Mouse (Mus musculus): ENCODE measurements around the gene 4931406C07Rik.

The 4931406C07Rik gene

DNA sequence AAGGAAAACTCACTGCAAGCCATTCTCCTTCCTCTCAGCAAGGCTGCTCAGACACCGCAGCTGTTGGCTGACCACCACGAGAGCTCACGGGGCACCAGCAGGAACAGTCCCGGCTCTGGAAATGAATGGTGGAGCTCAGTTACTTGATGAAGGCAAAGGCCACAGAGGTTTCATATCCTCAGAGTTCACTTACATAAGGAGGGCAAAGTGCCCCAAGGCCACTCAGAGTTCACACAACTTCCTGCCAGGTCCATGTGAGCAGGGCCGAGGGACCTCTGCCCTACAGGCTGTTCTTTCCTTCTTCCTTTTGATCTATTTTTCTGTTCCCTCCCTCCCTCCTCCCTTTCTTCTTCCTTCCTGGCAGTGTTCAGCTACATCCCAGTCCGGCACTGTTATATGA lies 4.8 kb downstream of the 4931406C07Rik start:
- TF ChIP-seq GATA4 (IDR thresholded peaks at IDR 0.05; ENCODE audit: insufficient replicate concordance, low read length) = no peak; the same call in 1 of the 2 replicates

DNA sequence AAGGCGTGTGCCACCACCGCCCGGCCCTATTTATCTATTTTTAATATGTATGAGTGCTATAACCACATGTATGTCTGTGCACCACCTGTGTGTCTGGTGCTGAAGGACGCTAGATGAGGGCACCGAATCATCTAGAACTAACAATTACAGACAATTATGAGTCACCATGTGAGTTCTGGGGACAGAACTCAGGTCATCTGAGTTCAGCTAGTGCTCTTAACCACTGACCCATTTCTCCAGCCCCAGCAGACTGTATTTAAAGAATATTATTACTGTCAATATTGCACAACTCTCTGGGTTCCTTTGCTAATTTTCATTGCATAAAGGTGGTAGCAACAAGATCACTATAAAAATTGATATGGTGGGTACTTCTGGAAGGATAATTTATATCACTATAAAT lies 6.2 kb downstream of the 4931406C07Rik start:
- no peak for TF ChIP-seq GATA4 (IDR thresholded peaks at IDR 0.05; ENCODE audit: insufficient replicate concordance, low read length)

DNA sequence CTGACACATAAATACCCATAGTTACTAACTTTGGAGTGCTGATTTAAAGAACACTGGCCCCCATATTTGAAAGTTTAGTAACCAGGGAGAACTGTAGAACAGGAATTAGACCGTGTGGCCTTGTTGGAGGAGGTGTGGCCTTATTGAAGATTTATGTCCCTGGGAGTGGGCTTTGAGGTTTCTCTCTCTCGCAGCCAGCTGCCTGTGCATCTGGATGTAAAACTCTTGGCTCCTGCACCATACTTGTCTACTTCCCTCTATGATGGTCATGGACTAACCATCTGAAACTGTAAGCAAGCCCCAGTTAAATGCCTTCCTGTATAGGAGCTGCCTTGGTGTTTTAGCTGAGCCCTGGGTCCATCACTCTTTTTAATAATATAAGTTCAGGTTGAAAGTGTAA lies 7.8 kb downstream of the 4931406C07Rik start:
- TF ChIP-seq GATA4 (IDR thresholded peaks at IDR 0.05; ENCODE audit: insufficient replicate concordance, low read length) = no peak

DNA sequence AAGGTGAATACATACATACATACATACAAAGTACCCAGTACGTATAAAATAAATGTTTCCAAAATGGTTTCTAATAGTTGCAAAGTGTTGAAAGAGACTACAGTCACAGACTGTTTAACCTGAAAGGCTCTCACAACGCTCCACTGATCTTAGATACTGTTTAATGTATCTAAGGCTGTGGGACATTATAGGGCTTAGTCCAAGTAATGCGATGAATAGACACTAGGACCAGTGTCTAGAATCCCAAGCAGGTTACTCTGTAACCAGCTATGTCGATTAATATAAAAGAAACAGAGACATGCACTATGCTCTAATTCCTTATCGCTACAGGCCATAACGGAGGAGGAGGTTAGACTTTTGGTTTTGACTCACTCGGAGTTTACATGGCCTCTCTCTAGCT lies 9.1 kb downstream of the 4931406C07Rik start:
- no peak for TF ChIP-seq GATA4 (IDR thresholded peaks at IDR 0.05; ENCODE audit: insufficient replicate concordance, low read length)

DNA sequence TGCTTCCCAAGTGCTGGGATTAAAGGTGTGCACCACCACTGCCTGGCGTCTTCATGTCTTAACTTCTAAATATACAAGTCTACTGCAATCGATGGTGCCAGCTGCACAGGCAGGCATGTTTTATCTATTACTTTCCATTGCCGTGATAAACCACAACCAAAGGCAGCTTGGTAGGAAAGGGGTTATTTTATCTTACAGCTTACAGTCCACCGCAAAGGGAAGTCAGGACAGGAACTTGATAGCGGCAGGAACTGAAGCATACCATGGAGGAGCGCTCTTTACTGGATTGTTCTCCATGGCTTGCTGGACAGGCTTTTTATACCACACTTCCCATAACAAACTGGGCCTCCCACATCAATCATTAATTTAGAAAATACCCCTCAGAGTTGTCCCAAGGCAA lies 17.0 kb downstream of the 4931406C07Rik start:
- TF ChIP-seq GATA4 (IDR thresholded peaks at IDR 0.05; ENCODE audit: insufficient replicate concordance, low read length) = peak; percentile 76; the same call in 1 of the 2 replicates

DNA sequence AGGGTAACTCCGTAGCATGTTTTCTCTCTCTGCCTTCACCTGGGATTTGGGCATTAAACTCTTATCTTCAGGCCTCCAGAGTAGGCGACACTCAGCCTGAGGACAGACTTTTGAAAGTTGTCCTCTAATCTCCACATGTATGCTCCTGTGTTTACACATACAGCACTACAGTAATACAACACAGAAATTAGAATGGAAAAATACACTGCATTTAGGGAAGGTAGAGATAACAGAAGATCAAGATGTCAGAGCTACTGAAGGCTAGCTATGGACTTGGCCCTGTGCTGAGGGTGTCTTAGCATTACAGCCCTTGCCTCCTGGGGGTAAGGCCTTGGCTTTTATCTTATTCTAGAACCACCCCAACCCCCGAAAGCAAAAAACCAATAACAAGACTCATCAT lies 17.8 kb downstream of the 4931406C07Rik start:
- TF ChIP-seq GATA4 (IDR thresholded peaks at IDR 0.05; ENCODE audit: insufficient replicate concordance, low read length) = no peak

DNA sequence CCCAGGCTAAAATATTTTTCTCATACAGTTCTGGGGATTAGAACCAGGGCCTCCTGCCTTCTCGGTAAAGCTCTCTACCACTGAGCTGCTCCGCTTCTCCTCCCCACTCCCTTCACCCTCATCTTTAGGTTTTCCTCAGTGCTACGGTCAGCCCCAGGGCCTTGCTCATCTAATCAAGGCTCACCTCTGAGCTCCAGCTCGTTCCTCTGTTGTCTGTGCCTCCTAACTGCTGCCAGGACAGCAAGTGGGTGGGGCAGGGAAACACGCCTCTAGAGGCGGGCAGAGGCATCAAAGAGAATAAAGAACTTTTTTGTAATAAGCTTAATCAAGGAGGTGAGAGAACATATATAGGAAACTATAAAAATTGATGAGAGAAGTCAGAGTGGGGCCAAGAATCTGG lies 18.4 kb downstream of the 4931406C07Rik start:
- TF ChIP-seq GATA4 (IDR thresholded peaks at IDR 0.05; ENCODE audit: insufficient replicate concordance, low read length) = no peak

DNA sequence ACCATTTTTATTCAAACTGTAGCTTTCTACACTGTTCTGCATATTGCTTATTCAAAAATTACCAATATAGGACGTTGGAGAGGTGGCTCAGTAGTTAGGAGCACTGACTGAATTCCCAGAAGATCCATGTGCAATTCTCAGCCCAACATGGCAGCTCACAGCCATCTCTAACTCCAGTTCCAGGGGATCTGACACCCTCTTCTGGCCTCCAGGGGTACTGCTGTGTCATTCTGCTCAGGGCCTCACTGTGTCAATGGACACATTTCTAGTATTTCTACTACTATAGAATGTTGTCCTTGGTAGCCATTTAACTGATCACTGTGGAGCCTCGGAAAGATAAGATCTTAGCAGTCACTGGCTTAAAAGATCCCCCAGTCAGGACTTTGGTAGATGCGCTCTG lies 20.8 kb downstream of the 4931406C07Rik start:
- no peak for TF ChIP-seq GATA4 (IDR thresholded peaks at IDR 0.05; ENCODE audit: insufficient replicate concordance, low read length)

DNA sequence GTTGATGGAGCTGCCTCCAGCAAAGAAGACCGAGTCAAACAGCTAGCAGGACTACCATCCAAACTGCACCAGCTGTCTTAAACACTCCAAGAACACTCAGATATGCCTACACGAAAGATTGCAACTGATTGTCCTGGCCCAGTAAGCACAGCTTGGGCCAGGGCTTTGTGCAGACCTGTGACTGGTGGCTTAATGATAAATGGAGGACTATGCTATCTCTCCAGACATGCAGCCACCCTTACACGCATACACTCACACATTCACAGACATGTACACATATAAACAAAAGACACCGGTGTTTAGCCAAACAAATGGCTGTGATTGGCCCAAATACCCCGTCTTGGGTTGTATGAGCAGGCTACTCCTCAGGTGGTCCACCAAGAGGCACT lies 25.8 kb downstream of the 4931406C07Rik start:
- no peak for TF ChIP-seq GATA4 (IDR thresholded peaks at IDR 0.05; ENCODE audit: insufficient replicate concordance, low read length)

DNA sequence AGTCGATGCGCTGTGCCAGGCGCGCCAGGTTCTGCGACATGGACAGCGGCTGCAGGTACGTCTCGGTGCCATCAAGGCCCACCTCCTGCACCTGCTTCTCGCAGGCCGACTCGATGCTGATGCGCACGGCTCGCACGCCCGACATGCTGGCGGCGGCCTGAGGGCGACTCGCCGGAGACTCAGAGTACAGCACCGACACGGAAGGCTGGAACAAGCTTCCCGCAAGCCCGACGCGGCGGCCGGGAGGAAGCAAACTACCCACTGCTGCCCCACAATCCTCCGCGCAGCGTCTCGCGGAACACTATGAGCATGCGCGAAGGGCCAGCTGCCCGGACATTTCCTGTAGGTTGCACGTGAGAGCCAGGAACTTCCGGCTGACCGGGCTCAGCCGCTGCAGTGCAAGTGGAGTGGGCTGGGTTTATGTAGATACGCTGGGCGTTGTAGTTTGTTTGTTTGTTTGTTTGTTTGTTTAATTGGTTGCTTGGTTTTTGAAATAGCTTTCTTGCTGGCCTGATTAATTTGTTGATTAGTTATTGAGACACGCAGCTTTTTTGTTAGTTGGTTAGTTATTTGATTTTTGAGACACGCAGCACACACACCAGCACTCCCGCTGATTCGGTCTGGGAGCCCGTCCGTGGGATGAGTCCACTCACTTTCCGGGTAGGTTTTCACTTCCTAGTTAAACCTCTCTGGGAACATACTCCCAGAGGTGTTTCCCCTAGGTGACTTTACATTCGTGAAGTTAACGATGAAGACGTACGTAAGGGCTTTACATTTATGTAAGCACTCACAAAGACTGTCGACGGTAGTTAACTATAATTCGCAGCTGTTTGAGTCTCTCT lies 26.4 kb downstream of the 4931406C07Rik start, which contains the start of gene Med17:
Med17 (minus strand) TSS at position 283 of the 842 bp plus-strand sequence.
- peak; percentile 69; the same call in 1 of the 2 replicates for TF ChIP-seq GATA4 (IDR thresholded peaks at IDR 0.05; ENCODE audit: insufficient replicate concordance, low read length)

DNA sequence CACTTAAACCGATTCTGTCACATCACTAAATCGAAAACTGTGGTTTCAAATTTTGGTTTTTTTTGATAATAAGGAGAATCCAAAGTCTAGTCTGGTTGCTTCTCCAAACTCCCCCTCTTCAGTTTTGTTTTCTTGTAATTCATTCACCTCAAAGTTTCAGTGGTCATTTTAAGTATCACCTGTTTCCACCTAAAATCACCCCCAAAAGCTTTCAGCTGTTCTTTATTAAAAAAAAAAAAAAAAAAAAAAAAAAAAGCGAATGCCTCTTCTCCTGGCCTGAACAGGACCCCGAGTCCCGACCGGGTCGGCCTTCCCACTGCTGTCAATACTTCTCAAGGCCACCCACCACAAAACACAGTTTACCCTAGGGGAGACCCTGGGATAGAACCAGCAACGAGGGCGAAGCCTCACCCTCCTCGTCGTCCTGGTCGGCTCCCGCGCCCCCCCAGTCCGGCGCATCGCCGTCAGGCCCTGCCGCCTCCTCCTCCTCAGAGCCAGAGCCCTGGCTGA lies 27.1 kb downstream of the 4931406C07Rik start:
- no peak for TF ChIP-seq GATA4 (IDR thresholded peaks at IDR 0.05; ENCODE audit: insufficient replicate concordance, low read length)

DNA sequence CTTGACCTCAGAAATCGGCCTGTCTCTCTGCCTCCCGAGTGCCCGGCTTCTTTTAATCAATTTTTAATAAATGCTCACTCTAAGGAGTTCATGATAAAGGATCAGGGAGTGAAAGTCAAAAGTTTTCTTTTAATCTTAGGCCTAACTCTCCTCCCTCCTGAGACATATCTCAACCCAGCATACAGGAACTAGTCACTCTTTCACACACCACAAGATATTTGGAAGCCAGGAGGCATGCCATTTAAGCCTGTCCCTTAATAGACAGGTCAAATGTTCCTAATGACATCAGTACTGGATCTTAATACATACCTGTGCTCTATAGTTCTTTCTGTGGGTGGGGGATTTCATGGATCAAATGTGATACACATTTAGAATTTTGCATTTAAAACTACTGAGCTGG lies 27.9 kb downstream of the 4931406C07Rik start:
- TF ChIP-seq GATA4 (IDR thresholded peaks at IDR 0.05; ENCODE audit: insufficient replicate concordance, low read length) = no peak

DNA sequence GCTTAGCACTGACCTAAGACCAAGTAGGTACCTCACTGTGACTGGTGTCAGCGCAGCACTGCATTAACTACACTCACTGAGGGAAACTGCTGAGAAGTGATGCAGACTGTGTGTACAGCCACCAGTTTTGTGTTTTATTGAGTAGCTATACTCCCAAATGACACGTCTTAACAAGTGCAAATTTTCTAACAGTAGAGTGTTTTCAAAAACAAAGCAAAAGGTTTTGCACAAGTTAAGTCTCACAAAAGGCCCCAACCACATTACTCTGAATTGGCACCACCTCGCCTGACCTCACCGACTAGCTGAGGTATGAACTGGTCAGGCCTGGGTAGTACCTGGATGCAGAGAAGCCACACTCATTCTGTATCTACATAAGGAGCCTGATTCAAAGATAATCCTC lies 29.4 kb downstream of the 4931406C07Rik start:
- TF ChIP-seq GATA4 (IDR thresholded peaks at IDR 0.05; ENCODE audit: insufficient replicate concordance, low read length) = no peak

DNA sequence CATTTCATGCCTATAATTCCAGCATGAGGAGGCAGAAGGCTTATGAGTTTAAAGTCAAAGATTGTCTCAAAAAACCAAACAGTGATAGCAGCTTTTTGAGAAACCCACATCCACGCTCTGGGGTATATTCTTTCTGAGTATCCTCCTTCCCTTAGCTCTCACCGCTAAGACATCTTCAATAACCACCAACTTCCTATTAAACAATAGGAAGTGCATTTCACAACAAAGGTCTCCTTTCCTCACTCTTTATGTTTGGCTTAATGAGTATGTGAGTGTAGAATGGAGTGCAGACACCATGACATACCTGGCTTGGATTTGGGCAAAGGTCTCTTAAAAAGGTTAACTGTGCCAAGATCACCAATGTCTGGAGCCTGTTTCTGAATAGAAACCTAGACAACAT lies 32.3 kb downstream of the 4931406C07Rik start:
- no peak for TF ChIP-seq GATA4 (IDR thresholded peaks at IDR 0.05; ENCODE audit: insufficient replicate concordance, low read length)

DNA sequence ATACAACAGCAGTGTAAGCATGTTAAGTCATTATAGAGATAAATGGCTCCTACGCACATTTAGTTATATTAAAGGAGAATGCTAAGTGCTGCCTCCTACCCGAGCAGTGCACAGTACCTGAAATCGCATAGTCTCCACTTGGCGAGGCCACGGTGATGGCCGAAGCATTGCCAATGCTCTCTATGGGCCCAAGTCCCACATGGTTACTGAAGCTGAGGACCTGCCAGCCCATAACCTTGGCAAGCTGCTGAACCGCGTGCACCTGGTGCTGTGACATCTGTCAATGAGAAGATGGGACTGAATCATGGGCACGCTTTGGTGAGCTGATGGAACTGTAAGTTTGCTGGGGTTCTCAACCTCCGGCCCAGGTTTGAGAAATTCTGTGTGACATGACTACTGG lies 42.8 kb downstream of the 4931406C07Rik start:
- TF ChIP-seq GATA4 (IDR thresholded peaks at IDR 0.05; ENCODE audit: insufficient replicate concordance, low read length) = no peak

DNA sequence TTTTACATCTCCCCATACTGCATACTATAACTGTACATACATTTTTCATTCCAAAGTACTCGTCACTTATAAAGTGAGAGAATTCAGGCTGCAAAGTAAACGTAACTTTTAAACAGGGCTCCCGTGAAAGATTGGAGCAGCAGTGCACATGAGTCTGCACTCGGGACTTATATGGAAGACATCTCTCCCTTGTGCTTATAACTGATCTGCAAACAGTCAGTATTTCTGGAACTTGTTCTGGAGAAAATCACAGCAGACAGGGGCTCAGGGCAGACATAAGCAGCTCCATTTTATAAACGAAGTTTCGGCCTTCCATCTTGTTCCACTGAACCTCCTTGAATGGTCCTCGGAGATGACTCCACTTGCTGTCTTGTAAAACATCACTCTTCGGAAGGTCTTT lies 44.3 kb downstream of the 4931406C07Rik start:
- no peak for TF ChIP-seq GATA4 (IDR thresholded peaks at IDR 0.05; ENCODE audit: insufficient replicate concordance, low read length)

DNA sequence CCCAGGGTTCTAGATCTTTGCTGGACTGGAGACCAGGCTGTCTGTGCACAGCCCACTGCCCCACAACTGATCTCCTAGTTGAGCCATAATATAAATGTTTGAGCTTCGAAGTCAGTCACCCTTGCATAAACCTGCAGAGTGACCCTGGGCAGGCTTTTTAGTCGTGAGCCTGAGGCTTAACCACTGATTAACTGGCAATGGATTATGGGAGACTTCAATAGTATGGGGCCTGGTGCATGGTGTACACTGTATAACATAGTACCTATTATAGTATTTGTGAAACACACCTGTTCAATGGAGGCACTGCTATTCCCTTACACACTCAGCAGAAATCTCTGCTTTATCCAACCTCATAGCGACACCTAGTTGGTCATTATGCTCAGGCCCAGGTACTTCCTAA lies 50.0 kb downstream of the 4931406C07Rik start:
- no peak for TF ChIP-seq GATA4 (IDR thresholded peaks at IDR 0.05; ENCODE audit: insufficient replicate concordance, low read length)
